Mouse (Mus musculus) small intestine, adult 2 months (tissue): Measurements from ENCODE around the gene Ccdc88b. TPM values are rescaled to one million over a fixed set of nuclear protein-coding genes. Genes with fewer than 3 reads are reported as not detected.
"Not testable (repeated sequence)": the region's sequence is repeated elsewhere in the genome, so short reads cannot be mapped to it uniquely, and the experiment has no call there.

Source experiments
- H3K27ac ChIP-seq: fragments of 200-500 bp; 2 replicates; pipeline ENCODE4 v1.5.1; 2012; ENCODE audit warnings: low read depth, low read length, control low read depth, inconsistent platforms; ENCODE audit not compliant: insufficient read depth
- H3K27me3 ChIP-seq: fragments of 200-500 bp; 2 replicates; pipeline ENCODE4 v1.6.1; 2012; ENCODE audit warnings: mild to moderate bottlenecking, moderate library complexity, low read length, inconsistent platforms; ENCODE audit not compliant: control insufficient read depth, insufficient read depth
- H3K36me3 ChIP-seq: fragments of 200-500 bp; 2 replicates; pipeline ENCODE4 v1.6.1; 2012; ENCODE audit warnings: mild to moderate bottlenecking, low read length, control low read depth, inconsistent platforms; ENCODE audit not compliant: control insufficient read depth, insufficient read depth
- H3K4me1 ChIP-seq: fragments of 200-500 bp; 2 replicates; pipeline ENCODE4 v1.6.1; 2012; ENCODE audit warnings: low read length, inconsistent platforms, mixed read lengths; ENCODE audit not compliant: control insufficient read depth, insufficient read depth, insufficient read length
- H3K4me3 ChIP-seq: fragments of 200-500 bp; 2 replicates; pipeline ENCODE4 v1.5.1; 2012; ENCODE audit warnings: low read depth, mild to moderate bottlenecking, control low read depth, inconsistent platforms, low read length, moderate library complexity
- CTCF ChIP-seq: fragments of 200-500 bp; IDR thresholded peaks from 2 replicates; pipeline ENCODE4 v1.5.1; 2012; ENCODE audit warnings: low read depth, mild to moderate bottlenecking, control low read depth, inconsistent platforms, low read length, moderate library complexity, mixed read lengths; ENCODE audit not compliant: insufficient replicate concordance, insufficient read length; ENCODE audit errors: extremely low read depth
- POLR2A ChIP-seq: fragments of 200-500 bp; IDR thresholded peaks from 2 replicates; pipeline ENCODE4 v1.6.1; 2012; ENCODE audit warnings: low read depth, mild to moderate bottlenecking, control low read depth, inconsistent platforms, low read length, moderate library complexity
- WGBS: fragments of 180-500 bp; shearing (Covaris S2); methylation state at CpG from one replicate; pipeline ENCODE4 v1.1.7; 2018; 5-methylcytosine and 5-hydroxymethylcytosine counted together
- polyA plus RNA-seq: library from polyadenylated mRNA; depleted of rRNA; stranded (reverse); fragments of >200 nt; gene quantifications from 2 replicates; pipeline ENCODE4 v1.2.3, GENCODE M21; 2012; rRNA removed

Ccdc88b gene
- 17.9 and 34.6 TPM in 2 replicates for polyA plus RNA-seq

GRCm38 (mm10) chr19:6858031-6858430 is at the start of gene Ccdc88b:
Gene Ccdc88b (minus strand): TSS chr19:6858211.
- TF ChIP-seq CTCF: no peak
- Histone ChIP-seq H3K36me3 (no peaks in the 10 kb centered on the region), H3K4me3 (peak within 1 kb of the TSS; percentile 41), H3K27me3 (no peaks in the 10 kb centered on the region), H3K4me1 (peaks cover 32% of the 10 kb centered on the region), H3K27ac (peak within 1 kb of the TSS; percentile 62)
- 75% methylated on average over 7 of the region's 7 CpGs for WGBS

GRCm38 (mm10) chr19:6907094-6907493 is 49.1 kb upstream of the Ccdc88b start:
- WGBS: 90% methylated on average over 8 of the region's 8 CpGs
- H3K36me3 ChIP-seq: peaks cover 38% of the 10 kb centered on the region
- H3K4me3 ChIP-seq: 0 out of 2 replicates have a peak overlapping the region, but pooled peaks have one; percentile 9
- no peaks in the 10 kb centered on the region for H3K27me3 ChIP-seq
- H3K27ac ChIP-seq: no peak overlapping the region
- TF ChIP-seq POLR2A (no peak), CTCF (no peak)
- peaks cover 2% of the 10 kb centered on the region for H3K4me1 ChIP-seq

GRCm38 (mm10) chr19:6906199-6906598 is 48.2 kb upstream of the Ccdc88b start:
- peaks cover 29% of the 10 kb centered on the region for H3K36me3 ChIP-seq
- no peak overlapping the region for H3K27ac ChIP-seq
- 76% methylated on average over 3 of the region's 3 CpGs for WGBS
- H3K4me3 ChIP-seq: no peak overlapping the region
- TF ChIP-seq CTCF (no peak), POLR2A (no peak)
- H3K27me3 ChIP-seq: no peaks in the 10 kb centered on the region
- H3K4me1 ChIP-seq: peaks cover 2% of the 10 kb centered on the region

- Histone ChIP-seq H3K36me3 (peaks cover 26% of the 10 kb centered on the region), H3K4me1 (peaks cover 2% of the 10 kb centered on the region), H3K27ac (no peak overlapping the region), H3K4me3 (no peak overlapping the region), H3K27me3 (no peaks in the 10 kb centered on the region)
- 92% methylated on average over 11 of the region's 11 CpGs for WGBS
- TF ChIP-seq POLR2A: no peak
- TF ChIP-seq CTCF: no peak
Observed at GRCm38 (mm10) chr19:6905498-6906159, 47.6 kb upstream of the Ccdc88b start.

GRCm38 (mm10) chr19:6904846-6905245 is 46.8 kb upstream of the Ccdc88b start:
- Histone ChIP-seq H3K4me1 (peaks cover 5% of the 10 kb centered on the region), H3K4me3 (no peak overlapping the region), H3K27ac (no peak overlapping the region), H3K27me3 (no peaks in the 10 kb centered on the region), H3K36me3 (peaks cover 26% of the 10 kb centered on the region)
- no peak for TF ChIP-seq CTCF
- no peak for TF ChIP-seq POLR2A
- WGBS: 69% methylated on average over 2 of the region's 2 CpGs

- peaks cover 28% of the 10 kb centered on the region for H3K36me3 ChIP-seq
- 86% methylated on average over 1 of the region's 1 CpGs for WGBS
- H3K4me3 ChIP-seq: no peak overlapping the region
- TF ChIP-seq POLR2A (no peak), CTCF (no peak)
- no peaks in the 10 kb centered on the region for H3K27me3 ChIP-seq
- H3K4me1 ChIP-seq: peaks cover 10% of the 10 kb centered on the region
- no peak overlapping the region for H3K27ac ChIP-seq
Observed at GRCm38 (mm10) chr19:6903031-6903430, 45.0 kb upstream of the Ccdc88b start.

- H3K27ac ChIP-seq: peak overlapping the region; percentile 80
- no peaks in the 10 kb centered on the region for H3K27me3 ChIP-seq
- peaks cover 12% of the 10 kb centered on the region; the same call in 1 of the 2 replicates for H3K4me1 ChIP-seq
- WGBS: 37% methylated on average over 4 of the region's 4 CpGs
- no peak overlapping the region for H3K4me3 ChIP-seq
- TF ChIP-seq POLR2A: no peak
- no peak for TF ChIP-seq CTCF
- peaks cover 13% of the 10 kb centered on the region for H3K36me3 ChIP-seq
Observed at GRCm38 (mm10) chr19:6899641-6900040, 41.6 kb upstream of the Ccdc88b start.

- WGBS: 52% methylated on average over 18 of the region's 18 CpGs
- H3K4me1 ChIP-seq: peaks cover 18% of the 10 kb centered on the region; the same call in 1 of the 2 replicates
- peak overlapping the region; percentile 76 for H3K27ac ChIP-seq
- H3K27me3 ChIP-seq: not testable (repeated sequence)
- peaks cover 11% of the 10 kb centered on the region for H3K36me3 ChIP-seq
- peak overlapping the region; percentile 52 for H3K4me3 ChIP-seq
Observed at GRCm38 (mm10) chr19:6895608-6896305, 37.7 kb upstream of the Ccdc88b start.
